Mouse (Mus musculus): ENCODE data around the gene Ciart.

DNA sequence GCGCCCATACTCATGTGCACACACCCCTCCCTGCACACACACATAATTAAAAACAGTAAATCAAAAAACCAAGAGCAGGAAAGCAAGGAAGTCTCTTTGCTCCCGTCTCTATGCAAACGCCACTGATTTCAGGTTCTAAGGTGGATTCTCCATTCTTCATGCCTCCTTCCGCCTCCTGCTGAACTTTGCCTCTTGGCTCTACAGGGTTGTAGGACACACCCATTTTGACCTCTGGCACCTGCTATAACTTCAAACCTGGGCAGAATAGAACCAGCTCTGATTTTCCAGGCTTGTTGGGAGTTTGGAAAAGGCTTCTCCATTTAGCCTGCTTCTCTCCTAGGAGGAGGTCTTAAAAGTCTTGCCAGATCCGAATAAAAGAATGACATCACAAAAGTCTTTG lies 2.3 kb upstream of the Ciart start:
- no peak for TF ChIP-seq CTCF (IDR thresholded peaks at IDR 0.05; ENCODE audit: control insufficient read depth, insufficient read depth, insufficient read length)
- no peak for TF ChIP-seq USF1 (IDR thresholded peaks at IDR 0.05; ENCODE audit: low read depth)
